Mouse (Mus musculus) G1E (cell line): ENCODE data around the gene Ednra. TPM values are rescaled to one million over a fixed set of nuclear protein-coding genes. Genes with fewer than 3 reads are reported as not detected.

Experiments
- ATAC-seq: 2 replicates; pipeline ENCODE4 v1.8.0; 2016; ENCODE audit warnings: mild to moderate bottlenecking; ENCODE audit not compliant: insufficient number of reproducible peaks, poor library complexity, low FRiP score, severe bottlenecking; ENCODE audit errors: extremely low read depth
- DNase-seq: peaks from one replicate; pipeline ENCODE4 v3.0.0; 2012; ENCODE audit warnings: low spot score
- H3K27me3 ChIP-seq: 2 replicates; pipeline ENCODE4 v1.6.1; 2012; ENCODE audit warnings: mild to moderate bottlenecking, low read length, inconsistent platforms; ENCODE audit not compliant: insufficient read depth
- H3K36me3 ChIP-seq: replicated peaks from 2 replicates; pipeline ENCODE3; 2012; ENCODE audit warnings: mild to moderate bottlenecking, inconsistent platforms
- H3K4me1 ChIP-seq: 2 replicates; pipeline ENCODE4 v1.6.1; 2012; ENCODE audit warnings: low read depth, low read length, inconsistent platforms, mixed read lengths; ENCODE audit not compliant: insufficient read depth
- H3K4me3 ChIP-seq: 2 replicates; pipeline ENCODE4 v1.5.1; 2012; ENCODE audit warnings: low read depth, mild to moderate bottlenecking, inconsistent platforms, low read length, moderate library complexity, mixed read lengths
- H3K9me3 ChIP-seq: replicated peaks from 2 replicates; pipeline ENCODE4 v1.6.1; 2012; ENCODE audit warnings: inconsistent platforms
- CTCF ChIP-seq: IDR thresholded peaks from 2 replicates; pipeline ENCODE4 v1.5.1; 2012; ENCODE audit warnings: low read depth, low read length, inconsistent platforms, mixed read lengths
- GATA1 ChIP-seq: IDR thresholded peaks from 2 replicates; pipeline ENCODE4 v1.6.1; 2012; ENCODE audit warnings: borderline replicate concordance, low read length, inconsistent platforms, mixed read lengths
- GATA2 ChIP-seq: IDR thresholded peaks from 2 replicates; pipeline ENCODE4 v1.6.1; 2012; ENCODE audit warnings: low read depth, low read length, inconsistent platforms, borderline replicate concordance
- POLR2AphosphoS5 ChIP-seq: IDR thresholded peaks from 2 replicates; pipeline ENCODE4 v1.6.1; 2012; ENCODE audit warnings: low read depth, low read length, inconsistent platforms; ENCODE audit not compliant: insufficient replicate concordance
- TAL1 ChIP-seq: conservative IDR thresholded peaks from 2 replicates; pipeline ENCODE4 v1.6.1; 2012; ENCODE audit warnings: low read depth, low read length, inconsistent platforms, mixed read lengths
- polyA plus RNA-seq: library from polyadenylated mRNA; stranded (reverse); fragments of >175 nt; gene quantifications from 2 replicates; pipeline ENCODE4 v1.2.3, GENCODE M21; 2012
- total RNA-seq, 2 experiments: library from RNA; stranded (forward) in 1 of 2; stranded (reverse) in 1 of 2; fragments of 200-1000 nt in 1 of 2; fragments of >200 nt in 1 of 2; fragmentation: Nextera tagmentation in 1 of 2; gene quantifications; 2 replicates each; pipeline ENCODE4 v1.2.3; 2014 to 2017

Ednra gene
- total and polyA plus RNA-seq, 3 experiments = 0.11 TPM; not detected in 2

DNA sequence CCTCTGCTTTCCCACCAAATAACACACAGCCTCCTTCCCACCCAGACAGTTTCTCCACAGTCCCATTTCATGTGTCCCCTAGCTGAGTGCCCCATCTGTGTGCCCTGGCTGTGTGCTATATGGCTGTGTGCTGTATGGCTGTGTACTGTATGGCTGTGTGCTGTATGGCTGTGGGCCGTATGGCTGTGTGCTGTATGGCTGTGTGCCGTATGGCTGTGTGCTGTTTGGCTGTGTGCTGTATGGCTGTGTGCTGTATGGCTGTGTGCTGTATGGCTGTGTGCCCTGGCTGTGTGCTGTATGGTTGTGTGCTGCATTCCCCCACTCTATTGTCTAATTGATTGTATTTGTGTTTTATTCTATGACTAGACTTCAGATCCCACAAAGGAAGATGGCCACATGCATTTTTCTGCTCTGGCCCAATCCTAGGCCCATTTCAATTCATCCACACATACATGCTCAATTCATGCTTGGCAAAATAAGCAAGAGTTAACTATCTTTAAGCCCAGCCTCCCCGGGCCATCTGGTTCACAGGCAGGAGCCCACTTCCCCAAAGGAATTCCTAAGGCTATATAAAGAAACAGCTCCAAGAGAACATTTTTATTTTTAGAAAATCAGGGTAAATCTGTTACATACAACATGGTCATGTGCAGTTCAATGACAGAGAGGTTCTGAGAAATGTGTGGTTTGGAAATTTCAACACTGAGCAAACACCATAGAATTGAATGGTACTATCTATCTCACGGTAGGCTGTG lies 53.5 kb downstream of the Ednra start:
- H3K9me3 ChIP-seq = no peaks in the 10 kb centered on the region
- peaks cover 2% of the 10 kb centered on the region; the same call in 1 of the 2 replicates for H3K4me1 ChIP-seq
- no peaks in the 10 kb centered on the region for H3K36me3 ChIP-seq
- no peaks in the 10 kb centered on the region for H3K27me3 ChIP-seq
- TF ChIP-seq TAL1 (no peak), POLR2AphosphoS5 (no peak), GATA1 (no peak), CTCF (no peak), GATA2 (no peak)
- no peak for ATAC-seq
- no peak overlapping the region for H3K4me3 ChIP-seq
- no peak for DNase-seq

DNA sequence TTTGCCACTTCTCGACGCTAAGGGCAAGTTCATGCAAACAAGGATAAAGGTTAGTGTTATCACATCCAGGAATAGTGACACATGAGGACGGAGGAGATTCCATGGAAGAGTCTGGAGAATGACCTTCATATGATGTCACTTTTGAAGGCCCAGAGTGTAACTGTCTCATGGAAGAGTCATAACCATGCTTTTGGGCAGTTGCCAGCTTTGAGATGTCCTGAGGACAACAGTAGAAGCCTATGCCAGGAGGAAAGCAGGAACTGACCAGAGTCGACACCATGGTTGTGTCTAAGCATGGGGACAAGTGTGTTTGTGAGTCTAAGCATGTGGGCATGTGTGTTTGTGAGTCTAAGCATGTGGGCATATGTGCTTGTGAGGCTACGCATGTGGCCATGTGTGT lies 56.3 kb downstream of the Ednra start:
- no peak for ATAC-seq
- H3K4me3 ChIP-seq = no peak overlapping the region
- TF ChIP-seq GATA2 (no peak), CTCF (no peak), GATA1 (no peak), POLR2AphosphoS5 (no peak), TAL1 (no peak)

DNA sequence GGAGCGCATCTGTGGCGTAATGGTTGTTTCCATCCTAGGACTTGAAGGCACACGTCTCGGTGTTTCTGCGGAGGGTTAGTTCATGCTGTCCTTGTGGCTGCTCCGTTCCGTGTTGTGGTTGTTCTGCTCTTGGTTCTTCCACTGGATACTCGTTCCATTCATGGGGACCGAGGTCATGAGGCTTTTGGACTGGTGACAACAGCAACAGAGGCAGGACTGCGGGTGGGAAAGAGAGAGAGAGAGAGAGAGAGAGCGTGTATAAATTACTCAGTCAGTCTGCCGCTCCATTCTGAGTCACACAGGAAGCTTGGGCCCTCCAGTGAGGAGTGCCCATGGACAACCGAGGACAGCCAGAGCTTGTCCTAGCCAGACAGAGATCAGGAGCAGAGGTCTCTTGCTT lies 59.4 kb downstream of the Ednra start:
- Histone ChIP-seq H3K4me1 (no peaks in the 10 kb centered on the region), H3K4me3 (no peak overlapping the region), H3K9me3 (no peaks in the 10 kb centered on the region), H3K36me3 (no peaks in the 10 kb centered on the region), H3K27me3 (no peaks in the 10 kb centered on the region)
- ATAC-seq = no peak
- TF ChIP-seq TAL1 = no peak
- no peak for TF ChIP-seq POLR2AphosphoS5
- no peak for TF ChIP-seq GATA2
- TF ChIP-seq GATA1 = no peak
- DNase-seq = no peak

More for the DNA sequence above, 56.3 kb downstream of the Ednra start:
- Histone ChIP-seq H3K36me3 (no peaks in the 10 kb centered on the region), H3K27me3 (no peaks in the 10 kb centered on the region), H3K4me1 (no peaks in the 10 kb centered on the region), H3K9me3 (no peaks in the 10 kb centered on the region)
- DNase-seq = no peak

DNA sequence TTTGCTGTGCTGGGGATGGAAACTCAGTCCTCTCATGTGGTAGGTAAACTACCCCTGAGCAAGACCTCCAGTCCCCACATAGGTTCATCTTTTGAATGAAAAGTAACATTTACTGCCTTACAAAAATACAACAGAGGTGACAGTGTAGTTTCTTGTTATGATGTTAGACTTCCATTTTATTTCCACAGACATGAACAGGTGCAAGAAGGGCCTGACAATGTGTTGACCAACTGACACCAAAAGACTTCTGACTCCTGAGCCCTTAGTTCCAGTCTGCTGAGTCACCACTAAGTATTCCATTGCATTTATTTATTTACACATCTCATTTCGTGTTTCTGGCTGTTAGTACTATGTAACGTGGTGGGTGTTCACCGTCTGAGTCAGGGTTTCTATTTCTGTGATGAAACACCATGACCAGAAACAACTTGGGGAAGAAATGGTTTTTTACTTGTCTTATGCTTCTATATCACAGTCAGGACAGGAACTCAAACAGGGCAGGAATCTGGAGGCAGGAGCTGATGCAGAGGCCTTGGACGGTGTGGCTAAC lies 64.7 kb downstream of the Ednra start:
- Histone ChIP-seq H3K36me3 (no peaks in the 10 kb centered on the region), H3K27me3 (0 out of 2 replicates have a peak, but pooled peaks cover 2% of the 10 kb centered on the region), H3K4me3 (no peak overlapping the region), H3K9me3 (no peaks in the 10 kb centered on the region), H3K4me1 (no peaks in the 10 kb centered on the region)
- DNase-seq (no peak), ATAC-seq (no peak)
- TF ChIP-seq CTCF (no peak), POLR2AphosphoS5 (no peak), TAL1 (no peak), GATA1 (no peak), GATA2 (no peak)

DNA sequence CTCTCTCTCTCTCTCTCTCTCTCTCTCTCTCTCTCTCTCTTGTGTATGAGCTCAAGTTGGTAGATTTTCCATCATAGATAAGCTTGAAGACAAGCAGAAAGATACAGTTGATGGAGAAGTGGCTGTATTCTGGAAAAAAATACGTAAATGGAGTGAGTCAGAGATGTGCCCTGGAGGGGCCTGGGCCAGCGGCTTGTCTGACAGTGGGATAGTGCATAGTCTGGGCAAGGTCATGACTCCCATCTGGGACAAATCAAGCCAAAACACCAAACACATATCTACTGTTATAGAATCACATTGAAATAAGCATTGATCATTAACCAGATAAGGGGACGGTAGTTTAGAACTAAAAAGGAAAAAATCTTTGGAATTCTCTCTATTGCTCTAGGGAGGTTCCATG lies 65.9 kb downstream of the Ednra start:
- H3K27me3 ChIP-seq = 0 out of 2 replicates have a peak, but pooled peaks cover 2% of the 10 kb centered on the region
- no peak for DNase-seq
- no peak for ATAC-seq
- no peaks in the 10 kb centered on the region for H3K4me1 ChIP-seq
- no peak overlapping the region for H3K4me3 ChIP-seq
- TF ChIP-seq TAL1 (no peak), GATA1 (no peak), CTCF (no peak), POLR2AphosphoS5 (no peak), GATA2 (no peak)
- H3K9me3 ChIP-seq = no peaks in the 10 kb centered on the region
- no peaks in the 10 kb centered on the region for H3K36me3 ChIP-seq

DNA sequence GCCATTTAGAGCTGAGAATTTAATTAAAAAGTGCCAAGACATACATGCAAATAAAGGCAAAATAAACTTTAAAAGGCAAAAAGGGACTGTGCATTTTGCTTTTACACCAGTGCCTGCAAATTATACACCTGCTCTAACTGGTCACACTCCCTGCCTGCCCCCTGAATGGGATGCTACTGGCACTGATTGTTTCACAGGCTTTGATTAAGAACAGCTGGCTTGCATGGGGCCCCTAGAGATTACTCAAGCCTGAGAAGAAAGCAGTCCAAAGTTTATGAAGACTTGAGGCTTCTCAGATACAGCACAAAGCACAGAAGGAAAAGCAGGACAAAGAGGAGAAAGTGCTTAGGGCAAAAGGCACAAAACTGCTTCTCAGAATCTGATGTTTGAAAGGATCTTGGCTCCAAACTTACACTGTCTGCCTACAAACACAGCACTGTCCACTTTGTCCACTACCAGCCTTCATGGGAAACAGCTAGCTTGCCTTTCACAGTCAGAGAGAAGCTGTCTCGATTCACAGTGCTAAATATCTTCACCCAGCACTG lies 73.5 kb downstream of the Ednra start:
- H3K4me3 ChIP-seq = no peak overlapping the region
- no peaks in the 10 kb centered on the region for H3K9me3 ChIP-seq
- no peaks in the 10 kb centered on the region for H3K4me1 ChIP-seq
- no peak for ATAC-seq
- no peaks in the 10 kb centered on the region for H3K27me3 ChIP-seq
- no peaks in the 10 kb centered on the region for H3K36me3 ChIP-seq
- DNase-seq = no peak
- no peak for TF ChIP-seq GATA1
- TF ChIP-seq TAL1 = no peak
- no peak for TF ChIP-seq GATA2
- TF ChIP-seq CTCF = no peak
- TF ChIP-seq POLR2AphosphoS5 = no peak
